Mouse (Mus musculus): ENCODE data around the gene Tat.

DNA sequence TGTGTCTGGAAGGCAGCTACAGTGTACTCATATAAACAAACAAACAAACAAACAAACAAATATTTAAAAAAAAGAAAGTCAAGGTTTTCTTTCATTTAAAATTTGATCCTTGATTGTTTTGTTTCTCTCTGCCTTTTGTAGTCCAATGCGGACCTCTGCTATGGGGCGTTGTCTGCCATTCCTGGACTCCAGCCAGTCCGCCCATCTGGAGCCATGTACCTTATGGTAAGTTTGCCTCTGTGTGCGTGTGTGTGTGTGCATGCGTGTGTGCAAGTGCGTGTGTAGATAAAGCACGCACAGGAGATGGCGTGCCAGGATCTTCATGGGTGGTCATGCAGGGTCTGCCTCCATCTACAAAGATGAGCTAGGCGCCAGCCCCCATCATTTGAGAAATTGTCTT, 7.1 kb downstream of the Tat start:
- TF ChIP-seq CTCF (IDR thresholded peaks at IDR 0.05) (no peak), EP300 (IDR thresholded peaks at IDR 0.05) (no peak)
